Mouse (Mus musculus) midbrain, embryonic 13.5 days (tissue): Measurements from ENCODE around the gene Arhgap8. TPM values are rescaled to one million over a fixed set of nuclear protein-coding genes. Genes with fewer than 3 reads are reported as not detected.

Experiments
- ATAC-seq: fragments of 200-750 bp; cut with Nextera tagmentation; 2 replicates; pipeline ENCODE4 v1.8.0; 2017; ENCODE audit warnings: mild to moderate bottlenecking, moderate TSS enrichment, moderate library complexity
- H3K27ac ChIP-seq: fragments of 300-500 bp; sonication (generic); 2 replicates; pipeline ENCODE4 v1.5.1; 2015; ENCODE audit warnings: inconsistent platforms, mild to moderate bottlenecking, moderate library complexity
- H3K27me3 ChIP-seq: fragments of 300-500 bp; sonication (generic); 2 replicates; pipeline ENCODE4 v1.6.1; 2015; ENCODE audit warnings: mild to moderate bottlenecking, inconsistent platforms
- H3K36me3 ChIP-seq: fragments of 300-500 bp; sonication (generic); 2 replicates; pipeline ENCODE4 v1.6.1; 2015; ENCODE audit warnings: mild to moderate bottlenecking, inconsistent platforms
- H3K4me1 ChIP-seq: fragments of 300-500 bp; sonication (generic); replicated peaks from 2 replicates; pipeline ENCODE4 v1.6.1; 2015; ENCODE audit warnings: inconsistent platforms
- H3K4me2 ChIP-seq: fragments of 300-500 bp; sonication (generic); replicated peaks from 2 replicates; pipeline ENCODE4 v1.6.1; 2015; ENCODE audit warnings: moderate library complexity, mild to moderate bottlenecking, inconsistent platforms
- H3K4me3 ChIP-seq: fragments of 300-500 bp; sonication (generic); replicated peaks from 2 replicates; pipeline ENCODE4 v1.5.1; 2015; ENCODE audit warnings: mild to moderate bottlenecking, inconsistent platforms
- H3K9ac ChIP-seq: fragments of 300-500 bp; sonication (generic); replicated peaks from 2 replicates; pipeline ENCODE4 v1.6.1; 2015; ENCODE audit warnings: mild to moderate bottlenecking, inconsistent platforms
- H3K9me3 ChIP-seq: fragments of 300-500 bp; sonication (generic); 2 replicates; pipeline ENCODE4 v1.6.1; 2016; ENCODE audit warnings: mild to moderate bottlenecking, inconsistent platforms
- WGBS: fragments of 180-500 bp; shearing (Covaris S2); methylation state at CpG from one replicate; pipeline ENCODE4 v1.1.7; 2015; 5-methylcytosine and 5-hydroxymethylcytosine counted together
- polyA plus RNA-seq: library from polyadenylated mRNA; unstranded; fragments of >200 nt; fragmentation: Nextera tagmentation; extraction: Ambion mirVana; gene quantifications from 2 replicates; pipeline ENCODE4 v1.2.1, GENCODE M21; 2015

The Arhgap8 gene
- polyA plus RNA-seq, 1 experiment from 2014 or later: 0.61 TPM

DNA sequence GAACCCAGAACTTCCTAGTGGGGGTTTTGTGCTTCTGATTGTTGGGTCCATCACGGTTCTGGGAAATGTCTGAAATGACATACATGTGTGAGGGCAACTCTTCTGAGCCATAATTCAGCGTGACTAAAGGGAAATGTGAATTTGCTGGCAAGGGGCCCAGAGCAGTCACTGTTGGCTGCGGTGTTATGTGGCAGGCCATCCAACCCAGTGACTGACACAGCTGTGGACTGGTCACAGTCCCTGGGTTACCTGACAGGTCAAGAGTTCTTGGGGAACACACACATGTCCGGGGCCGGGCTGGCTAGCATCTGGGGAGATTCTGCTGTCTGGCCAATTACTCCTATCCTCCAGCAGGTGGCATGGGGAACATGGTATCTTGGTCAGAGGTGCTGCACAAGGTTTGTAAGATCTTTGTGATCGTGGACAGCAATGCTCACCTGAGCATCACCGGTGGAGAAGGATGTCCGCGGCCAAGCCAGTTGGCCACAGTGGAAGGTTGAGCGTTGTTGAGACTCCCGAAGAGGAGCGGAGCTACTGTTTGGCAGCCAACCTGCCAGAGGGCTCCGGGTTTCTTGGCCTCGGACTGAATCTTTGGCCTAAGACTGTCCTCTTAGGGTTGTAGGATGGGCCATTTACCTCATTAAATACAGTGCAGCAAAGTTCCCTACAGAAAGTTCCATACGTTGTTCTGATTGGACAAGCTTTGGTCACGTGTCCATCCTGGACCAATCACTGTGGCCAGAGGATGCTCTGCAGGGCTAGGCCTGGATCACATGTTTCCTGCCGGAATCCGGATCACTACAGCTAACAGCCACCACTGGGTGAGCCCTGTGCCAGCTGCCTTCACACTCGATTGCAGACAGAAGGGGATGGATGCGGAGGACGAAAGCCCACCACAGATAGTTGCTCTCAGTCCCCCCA lies 52.6 kb downstream of the Arhgap8 start:
- no peaks in the 10 kb centered on the region for H3K36me3 ChIP-seq
- 0 out of 2 replicates have a peak, but pooled peaks have one; percentile 31 for ATAC-seq
- H3K9ac ChIP-seq: no peak overlapping the region
- no peak overlapping the region for H3K27ac ChIP-seq
- WGBS: 81% methylated on average over 21 of the region's 21 CpGs
- H3K4me3 ChIP-seq: no peak overlapping the region
- H3K4me1 ChIP-seq: peaks cover 31% of the 10 kb centered on the region
- H3K9me3 ChIP-seq: no peaks in the 10 kb centered on the region
- no peaks in the 10 kb centered on the region for H3K27me3 ChIP-seq
- H3K4me2 ChIP-seq: no peak overlapping the region

DNA sequence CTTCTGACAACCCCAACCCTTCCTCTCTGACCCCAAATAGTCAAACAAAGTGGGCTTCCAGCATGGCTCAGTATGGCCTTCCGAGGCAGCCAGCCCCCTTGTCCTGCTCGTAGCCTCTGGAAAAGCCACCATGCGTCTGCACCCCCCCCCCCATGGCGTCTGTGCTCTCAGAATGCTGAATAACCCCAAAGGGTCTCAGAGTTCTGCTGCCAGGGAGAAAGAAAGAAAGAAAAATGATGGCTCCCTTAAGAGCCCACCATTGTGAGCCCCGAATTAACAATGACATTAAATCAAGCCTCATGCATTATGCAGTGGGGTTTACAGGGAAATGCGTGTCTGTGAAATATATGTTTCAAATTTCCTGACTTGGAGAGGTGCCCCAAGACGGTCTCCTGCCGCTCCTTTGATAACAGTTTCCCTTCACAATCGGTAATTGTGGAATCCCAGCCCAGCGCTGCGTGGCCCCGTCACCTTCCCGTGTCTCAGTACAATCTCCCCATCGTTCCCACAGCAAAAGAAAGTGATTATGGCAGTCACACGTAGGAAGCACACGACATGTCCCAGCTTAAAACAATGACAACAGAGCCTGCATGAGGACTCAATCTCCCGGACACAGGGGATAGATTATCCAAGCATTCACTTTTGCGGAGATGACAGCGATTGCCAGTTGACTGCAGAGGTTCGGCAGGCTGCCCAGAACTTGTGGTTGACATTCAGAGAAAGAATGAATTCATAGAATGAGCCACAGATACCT lies 55.7 kb downstream of the Arhgap8 start:
- Histone ChIP-seq H3K4me1 (peaks cover 34% of the 10 kb centered on the region), H3K9me3 (no peaks in the 10 kb centered on the region), H3K27ac (peak overlapping the region; percentile 57), H3K4me2 (peak overlapping the region; percentile 39), H3K27me3 (no peaks in the 10 kb centered on the region), H3K9ac (peak overlapping the region; percentile 25; the same call in 1 of the 2 replicates), H3K4me3 (0 out of 2 replicates have a peak overlapping the region, but pooled peaks have one; percentile 8), H3K36me3 (no peaks in the 10 kb centered on the region)
- peak; percentile 64 for ATAC-seq
- 8% methylated on average over 20 of the region's 20 CpGs for WGBS

DNA sequence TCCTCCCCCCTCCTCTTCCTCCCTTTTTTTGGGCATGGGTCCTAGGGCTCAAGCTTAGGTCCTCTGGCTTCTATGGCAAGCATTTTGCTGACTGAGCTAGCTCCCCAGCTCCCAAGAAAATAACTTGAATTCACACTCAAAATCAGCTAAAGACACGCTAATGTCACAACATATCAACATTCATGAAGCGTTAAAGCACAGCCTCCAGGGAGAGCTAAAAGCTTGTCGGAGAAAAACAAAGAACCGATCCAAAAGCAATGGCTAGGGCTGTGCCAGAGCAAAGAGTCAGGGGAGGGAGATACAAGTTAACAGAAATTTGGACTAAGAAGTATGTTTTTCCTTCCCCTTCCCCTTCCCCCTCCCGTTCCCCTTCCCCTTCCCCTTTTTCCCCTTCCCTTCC lies 58.7 kb downstream of the Arhgap8 start:
- no peaks in the 10 kb centered on the region for H3K27me3 ChIP-seq
- H3K27ac ChIP-seq: no peak overlapping the region
- H3K9me3 ChIP-seq: no peaks in the 10 kb centered on the region
- H3K4me2 ChIP-seq: no peak overlapping the region
- H3K9ac ChIP-seq: no peak overlapping the region
- ATAC-seq: no peak
- no peak overlapping the region for H3K4me3 ChIP-seq
- peaks cover 27% of the 10 kb centered on the region for H3K4me1 ChIP-seq
- 0 out of 2 replicates have a peak, but pooled peaks cover 3% of the 10 kb centered on the region for H3K36me3 ChIP-seq
- 40% methylated on average over 5 of the region's 5 CpGs for whole genome bisulfite sequencing

DNA sequence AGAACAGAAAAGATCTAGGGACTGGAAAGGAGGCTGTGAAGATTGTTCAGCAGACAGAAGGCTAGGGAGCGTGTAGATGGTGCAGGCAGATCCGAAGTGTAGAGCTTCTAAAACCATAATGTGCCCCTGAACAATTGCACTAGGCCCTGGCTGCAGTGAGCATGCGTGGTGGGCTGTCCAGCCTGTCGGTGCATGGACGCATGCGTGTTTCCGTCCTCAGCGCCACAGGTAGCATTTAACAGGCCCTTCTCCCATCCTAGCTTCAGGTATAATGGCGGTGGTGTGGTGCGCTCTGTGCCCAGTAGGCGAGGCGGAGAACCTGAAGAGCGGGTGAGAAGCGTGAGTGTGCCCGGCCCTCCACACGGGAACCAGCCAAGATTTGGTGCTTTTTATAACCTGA lies 65.0 kb downstream of the Arhgap8 start:
- no peak overlapping the region for H3K27ac ChIP-seq
- H3K27me3 ChIP-seq: no peaks in the 10 kb centered on the region
- H3K4me3 ChIP-seq: no peak overlapping the region
- no peak overlapping the region for H3K9ac ChIP-seq
- peaks cover 62% of the 10 kb centered on the region for H3K36me3 ChIP-seq
- no peak overlapping the region for H3K4me2 ChIP-seq
- WGBS: 96% methylated on average over 16 of the region's 16 CpGs
- no peaks in the 10 kb centered on the region for H3K9me3 ChIP-seq
- ATAC-seq: no peak
- no peaks in the 10 kb centered on the region for H3K4me1 ChIP-seq

DNA sequence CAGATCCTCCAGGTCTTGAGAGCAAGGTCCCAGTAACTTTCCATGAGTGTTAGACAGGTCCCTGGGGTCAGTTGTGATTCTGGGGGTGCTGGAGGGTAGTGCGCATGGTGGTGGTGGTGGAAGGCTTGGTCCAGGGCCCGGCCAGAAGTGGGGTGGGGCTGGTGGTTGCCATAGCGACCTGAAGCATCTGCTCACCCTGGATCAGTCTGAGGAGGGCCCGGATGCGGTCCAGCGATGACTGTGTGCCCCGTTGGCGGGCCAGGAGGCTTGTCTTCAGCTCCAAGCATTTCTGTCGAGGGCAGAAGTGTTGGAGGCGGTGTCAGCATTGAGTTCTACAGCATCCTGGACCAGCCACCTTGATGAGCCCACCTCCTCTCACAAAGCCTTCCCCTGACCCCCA lies 67.3 kb downstream of the Arhgap8 start:
- Histone ChIP-seq H3K4me3 (no peak overlapping the region), H3K27ac (no peak overlapping the region), H3K4me1 (no peaks in the 10 kb centered on the region), H3K4me2 (no peak overlapping the region), H3K9me3 (no peaks in the 10 kb centered on the region), H3K9ac (no peak overlapping the region), H3K36me3 (peaks cover 85% of the 10 kb centered on the region), H3K27me3 (no peaks in the 10 kb centered on the region)
- 60% methylated on average over 10 of the region's 10 CpGs for WGBS
- no peak for ATAC-seq

DNA sequence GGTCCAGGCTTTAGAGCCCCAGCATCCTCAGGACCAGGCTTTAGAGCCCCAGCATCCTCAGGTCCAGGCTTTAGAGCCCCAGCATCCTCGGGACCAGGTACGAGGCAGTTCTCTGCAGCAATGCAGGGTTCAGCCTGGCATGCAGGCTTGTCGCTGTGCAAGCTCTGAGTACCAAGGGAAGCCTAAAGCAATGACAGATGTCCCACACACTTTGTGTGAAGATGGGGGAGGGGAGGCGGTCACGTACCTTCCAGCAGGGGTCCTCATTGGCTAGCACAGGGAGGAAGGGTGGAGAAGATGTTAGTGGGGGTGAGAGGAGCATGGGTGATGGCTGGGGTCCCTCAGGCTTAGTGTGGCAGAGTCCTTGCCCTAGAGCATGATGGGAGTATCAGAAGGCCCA lies 73.8 kb downstream of the Arhgap8 start:
- no peak for ATAC-seq
- Histone ChIP-seq H3K36me3 (peaks cover 94% of the 10 kb centered on the region), H3K9me3 (no peaks in the 10 kb centered on the region), H3K4me3 (no peak overlapping the region), H3K4me2 (no peak overlapping the region), H3K27me3 (no peaks in the 10 kb centered on the region), H3K27ac (no peak overlapping the region), H3K4me1 (no peaks in the 10 kb centered on the region), H3K9ac (no peak overlapping the region)
- WGBS: 83% methylated on average over 5 of the region's 5 CpGs

DNA sequence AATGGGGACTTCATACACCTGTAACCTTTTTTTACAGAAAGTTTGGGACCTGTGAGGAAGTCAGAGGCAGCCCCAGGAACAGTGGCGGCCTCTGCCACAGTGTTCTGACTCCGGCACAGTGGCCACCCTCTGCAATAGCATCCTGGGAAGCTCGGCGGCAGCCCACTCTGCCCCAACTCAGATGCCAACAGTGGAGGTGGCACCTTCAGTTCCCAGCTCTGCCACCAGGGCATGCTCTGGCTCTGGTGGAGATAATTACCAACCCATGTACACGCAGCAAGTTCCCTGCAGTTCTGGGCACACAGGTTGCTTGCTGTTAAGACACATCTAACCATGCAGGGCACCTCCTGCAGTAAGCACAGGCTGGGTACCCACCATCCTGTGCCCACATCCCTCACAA lies 80.3 kb downstream of the Arhgap8 start:
- Histone ChIP-seq H3K27me3 (no peaks in the 10 kb centered on the region), H3K9me3 (no peaks in the 10 kb centered on the region), H3K4me1 (no peaks in the 10 kb centered on the region), H3K36me3 (peaks cover 93% of the 10 kb centered on the region), H3K4me3 (no peak overlapping the region), H3K4me2 (no peak overlapping the region), H3K9ac (no peak overlapping the region), H3K27ac (no peak overlapping the region)
- WGBS: 90% methylated on average over 5 of the region's 5 CpGs
- peak; percentile 47; the same call in 1 of the 2 replicates for ATAC-seq

DNA sequence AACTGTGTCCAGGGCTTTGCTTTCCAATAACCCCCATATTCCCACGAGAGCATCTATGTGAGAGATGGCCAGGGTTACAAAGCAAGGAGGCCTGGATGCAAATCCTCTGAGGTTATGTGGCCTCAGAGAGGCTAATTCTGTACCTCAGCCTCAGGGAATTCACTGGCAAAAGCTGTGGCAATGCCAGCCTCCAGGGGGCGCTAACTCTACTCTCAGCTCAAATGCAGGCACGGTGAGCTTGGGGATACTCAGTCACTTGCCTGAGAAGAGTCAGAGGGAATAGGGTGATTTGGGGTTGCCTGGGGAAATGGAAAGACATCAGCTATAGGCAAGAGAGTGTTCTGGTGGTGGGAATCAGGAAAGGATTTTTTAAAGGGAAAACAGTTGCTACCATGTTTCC lies 83.8 kb downstream of the Arhgap8 start:
- Histone ChIP-seq H3K9me3 (no peaks in the 10 kb centered on the region), H3K4me3 (no peak overlapping the region), H3K27ac (no peak overlapping the region), H3K27me3 (no peaks in the 10 kb centered on the region), H3K36me3 (peaks cover 88% of the 10 kb centered on the region), H3K4me2 (no peak overlapping the region), H3K9ac (no peak overlapping the region), H3K4me1 (peaks cover 4% of the 10 kb centered on the region; the same call in 1 of the 2 replicates)
- WGBS: 50% methylated on average over 3 of the region's 3 CpGs
- no peak for ATAC-seq

DNA sequence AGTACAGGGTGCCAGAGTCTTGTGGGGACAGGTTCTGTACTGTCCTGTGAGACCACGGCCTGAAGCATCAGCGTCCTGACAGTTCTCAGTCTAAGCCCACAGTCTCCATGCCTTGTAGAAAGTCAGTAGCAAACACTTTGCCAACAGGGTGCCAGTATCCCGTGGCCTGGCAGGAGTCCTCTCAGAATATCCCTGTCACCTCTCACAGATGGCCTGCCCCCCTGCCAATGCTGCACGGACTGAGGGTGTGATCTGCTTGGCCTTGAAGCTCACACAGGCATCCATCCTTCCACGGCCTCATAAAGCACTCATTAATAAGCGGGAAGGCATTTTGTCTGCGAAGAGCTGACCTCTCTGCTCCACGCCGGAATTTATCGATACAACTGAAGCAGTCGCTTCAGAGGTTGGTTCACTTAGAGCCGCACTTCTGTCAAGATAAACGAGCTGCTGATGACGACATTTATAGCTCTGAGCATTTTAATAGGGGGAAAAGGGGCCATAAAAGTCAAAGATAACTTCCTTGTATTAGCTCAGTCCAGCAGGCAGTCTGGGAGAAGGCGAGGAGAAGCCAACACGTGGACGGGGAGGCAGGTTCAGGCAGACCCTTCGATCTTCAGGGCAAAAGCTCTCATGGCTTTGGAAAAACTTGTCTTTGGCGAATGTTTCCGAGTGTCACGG lies 89.6 kb downstream of the Arhgap8 start:
- Histone ChIP-seq H3K9me3 (no peaks in the 10 kb centered on the region), H3K27me3 (no peaks in the 10 kb centered on the region), H3K27ac (0 out of 2 replicates have a peak overlapping the region, but pooled peaks have one; percentile 25), H3K36me3 (peaks cover 41% of the 10 kb centered on the region), H3K4me3 (no peak overlapping the region), H3K4me2 (no peak overlapping the region), H3K9ac (no peak overlapping the region), H3K4me1 (peaks cover 55% of the 10 kb centered on the region)
- no peak for ATAC-seq
- 80% methylated on average over 21 of the region's 21 CpGs for WGBS

DNA sequence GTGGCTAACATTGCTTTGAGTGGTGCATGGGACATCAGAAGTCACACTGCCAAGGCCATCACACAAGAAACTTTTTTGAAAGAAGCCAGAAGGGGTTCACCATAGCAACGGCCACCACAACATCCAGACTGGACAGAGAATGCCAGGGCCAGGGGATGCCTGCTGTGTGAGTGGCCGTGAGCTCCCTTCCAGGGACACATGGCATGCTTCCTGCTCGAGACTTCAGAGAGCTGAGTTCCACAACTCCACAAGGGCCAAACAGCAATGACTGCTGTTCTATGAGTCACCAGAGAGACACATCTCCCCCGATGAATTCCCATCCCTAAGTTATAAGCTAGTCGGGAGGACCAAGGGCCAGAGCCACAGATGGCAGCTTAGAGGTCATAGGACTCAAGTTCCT lies 91.3 kb downstream of the Arhgap8 start:
- Histone ChIP-seq H3K36me3 (peaks cover 27% of the 10 kb centered on the region), H3K9me3 (no peaks in the 10 kb centered on the region), H3K4me3 (no peak overlapping the region), H3K27me3 (no peaks in the 10 kb centered on the region), H3K27ac (no peak overlapping the region), H3K9ac (no peak overlapping the region), H3K4me1 (peaks cover 72% of the 10 kb centered on the region), H3K4me2 (no peak overlapping the region)
- WGBS: 77% methylated on average over 5 of the region's 5 CpGs
- no peak for ATAC-seq

DNA sequence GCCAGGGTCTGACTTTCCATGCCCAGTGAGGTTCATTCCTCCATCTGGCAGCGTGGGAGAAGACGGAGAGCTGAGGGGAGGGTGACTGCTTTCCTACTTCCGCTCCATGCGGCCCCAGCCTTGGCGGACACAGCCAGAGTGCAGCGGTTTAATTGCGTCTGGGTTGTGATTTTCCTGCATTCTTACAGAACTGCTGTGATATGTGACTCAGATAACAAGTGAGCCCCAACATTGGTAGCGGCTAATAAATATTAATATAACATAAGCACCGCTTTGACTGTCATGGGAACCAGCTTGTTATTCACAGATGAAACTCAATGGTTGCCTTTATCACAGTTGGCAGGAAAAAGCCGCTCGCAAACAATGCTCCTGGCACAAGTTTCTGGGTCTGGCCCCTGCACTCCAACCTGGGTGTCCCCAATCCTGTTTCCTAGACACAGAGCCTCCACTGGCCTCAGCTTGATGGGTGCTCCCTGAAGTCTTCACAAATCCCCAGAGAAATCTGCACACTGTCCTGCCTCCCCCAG lies 93.0 kb downstream of the Arhgap8 start:
- H3K4me1 ChIP-seq: peaks cover 88% of the 10 kb centered on the region
- peak overlapping the region; percentile 46; the same call in 1 of the 2 replicates for H3K9ac ChIP-seq
- H3K27me3 ChIP-seq: no peaks in the 10 kb centered on the region
- peaks cover 15% of the 10 kb centered on the region for H3K36me3 ChIP-seq
- peak overlapping the region; percentile 14 for H3K4me2 ChIP-seq
- H3K9me3 ChIP-seq: no peaks in the 10 kb centered on the region
- H3K4me3 ChIP-seq: no peak overlapping the region
- peak overlapping the region; percentile 79 for H3K27ac ChIP-seq
- WGBS: 46% methylated on average over 11 of the region's 11 CpGs
- ATAC-seq: peak; percentile 64; the same call in 1 of the 2 replicates
